Mouse (Mus musculus) CH12.LX (cell line): ENCODE results near the gene Gbgt1. TPM values are rescaled to one million over a fixed set of nuclear protein-coding genes. Genes with fewer than 3 reads are reported as not detected.

ENCODE experiments used
- DNase-seq: peaks from one replicate; pipeline ENCODE4 v3.0.0-alpha.2; 2013; ENCODE audit errors: extremely low read depth
- H3K27ac ChIP-seq: 2 replicates; pipeline ENCODE4 v1.5.1; 2012; ENCODE audit warnings: low read depth, mild to moderate bottlenecking, control low read depth, moderate library complexity; ENCODE audit not compliant: insufficient read depth
- H3K27me3 ChIP-seq: replicated peaks from 2 replicates; pipeline ENCODE3; 2012; ENCODE audit warnings: inconsistent platforms
- H3K36me3 ChIP-seq, 2 experiments: replicated peaks in 1 of 2; 2 replicates each; pipeline versions ENCODE3 to v1.6.1; 2012; ENCODE audit warnings: inconsistent platforms in 1 of 2, low read length in 1 of 2, mild to moderate bottlenecking in 1 of 2, mixed read lengths in 1 of 2, moderate library complexity in 1 of 2; ENCODE audit not compliant: control insufficient read depth in 1 of 2, insufficient read depth in 1 of 2
- H3K4me1 ChIP-seq, 2 experiments: 2 replicates each; pipeline ENCODE4 v1.6.1; 2012; ENCODE audit warnings: inconsistent platforms in 1 of 2, moderate library complexity in 1 of 2; ENCODE audit not compliant: insufficient read depth in 2 of 2, control insufficient read depth in 1 of 2
- H3K4me2 ChIP-seq: 2 replicates; pipeline ENCODE4 v1.6.1; 2012; ENCODE audit warnings: low read depth, mild to moderate bottlenecking, control low read depth; ENCODE audit not compliant: poor library complexity, insufficient read depth, severe bottlenecking
- H3K4me3 ChIP-seq, 3 experiments: fragments of 150-350 bp in 1 of 3; sonication (generic) in 1 of 3; replicated peaks in 1 of 3; 2 replicates each; pipeline versions ENCODE3 to v1.5.1; 2011 to 2012; ENCODE audit warnings: low read depth in 2 of 3, low read length in 2 of 3, mild to moderate bottlenecking in 2 of 3, moderate library complexity in 2 of 3, control low read depth in 1 of 3, improper control_type of control experiment in 1 of 3, inconsistent platforms in 1 of 3, mixed read lengths in 1 of 3; ENCODE audit not compliant: poor library complexity in 1 of 3
- H3K79me2 ChIP-seq: replicated peaks from 2 replicates; pipeline ENCODE4 v1.6.1; 2012; ENCODE audit warnings: mild to moderate bottlenecking, moderate library complexity; ENCODE audit not compliant: control insufficient read depth, poor library complexity, insufficient read depth, severe bottlenecking; ENCODE audit errors: extremely low read depth
- H3K9ac ChIP-seq: 2 replicates; pipeline ENCODE4 v1.6.1; 2012; ENCODE audit warnings: low read depth, mild to moderate bottlenecking, control low read depth, moderate library complexity; ENCODE audit not compliant: insufficient read depth
- H3K9me3 ChIP-seq: replicated peaks from 2 replicates; pipeline ENCODE3; 2012; ENCODE audit warnings: low read length, inconsistent platforms, mixed read lengths
- CHD1 ChIP-seq: IDR thresholded peaks from 2 replicates; pipeline ENCODE4 v1.6.1; 2012; ENCODE audit warnings: low read depth, low read length, improper control_type of control experiment, inconsistent platforms
- E2F4 ChIP-seq: IDR thresholded peaks from 2 replicates; pipeline ENCODE4 v1.6.1; 2011; ENCODE audit warnings: low read depth, low read length, improper control_type of control experiment; ENCODE audit not compliant: insufficient replicate concordance
- ELF1 ChIP-seq: IDR thresholded peaks from 2 replicates; pipeline ENCODE4 v1.6.1; 2014; ENCODE audit warnings: low read depth, mild to moderate bottlenecking, inconsistent platforms, low read length, improper control_type of control experiment
- GABPA ChIP-seq: IDR thresholded peaks from 2 replicates; pipeline ENCODE4 v1.6.1; 2012; ENCODE audit warnings: low read depth, low read length, improper control_type of control experiment, inconsistent platforms; ENCODE audit not compliant: insufficient replicate concordance
- JUN ChIP-seq: IDR thresholded peaks from 2 replicates; pipeline ENCODE4 v1.6.1; 2011; ENCODE audit warnings: low read depth, mild to moderate bottlenecking, low read length, improper control_type of control experiment, moderate library complexity; ENCODE audit not compliant: insufficient read depth
- JUND ChIP-seq: conservative IDR thresholded peaks from 2 replicates; pipeline ENCODE4 v1.6.1; 2011; ENCODE audit warnings: low read depth, low read length, improper control_type of control experiment
- MAX ChIP-seq: IDR thresholded peaks from 2 replicates; pipeline ENCODE4 v1.6.1; 2011; ENCODE audit warnings: low read length, improper control_type of control experiment
- MAZ ChIP-seq: IDR thresholded peaks from 2 replicates; pipeline ENCODE4 v1.6.1; 2012; ENCODE audit warnings: low read depth, mild to moderate bottlenecking, inconsistent platforms, low read length, improper control_type of control experiment, moderate library complexity
- MEF2A ChIP-seq: IDR thresholded peaks from 2 replicates; pipeline ENCODE4 v1.6.1; 2014; ENCODE audit warnings: low read depth, mild to moderate bottlenecking, inconsistent platforms, low read length, improper control_type of control experiment, borderline replicate concordance
- MYC ChIP-seq: IDR thresholded peaks from 2 replicates; pipeline ENCODE4 v1.6.1; 2011; ENCODE audit warnings: low read depth, mild to moderate bottlenecking, improper control_type of control experiment, low read length
- NRF1 ChIP-seq: IDR thresholded peaks from 2 replicates; pipeline ENCODE4 v1.6.1; 2014; ENCODE audit warnings: low read depth, mild to moderate bottlenecking, inconsistent platforms, low read length, improper control_type of control experiment, moderate library complexity
- POLR2A ChIP-seq: IDR thresholded peaks from 2 replicates; pipeline ENCODE4 v1.6.1; 2011; ENCODE audit warnings: low read depth, mild to moderate bottlenecking, improper control_type of control experiment, low read length
- RAD21 ChIP-seq: IDR thresholded peaks from 2 replicates; pipeline ENCODE4 v1.6.1; 2011; ENCODE audit warnings: low read depth, mild to moderate bottlenecking, low read length, improper control_type of control experiment, moderate library complexity
- RCOR1 ChIP-seq: conservative IDR thresholded peaks from 2 replicates; pipeline ENCODE4 v1.6.1; 2012; ENCODE audit warnings: low read depth, mild to moderate bottlenecking, inconsistent platforms, low read length, improper control_type of control experiment
- SIN3A ChIP-seq: IDR thresholded peaks from 2 replicates; pipeline ENCODE4 v1.6.1; 2012; ENCODE audit warnings: low read length, improper control_type of control experiment, inconsistent platforms
- TBP ChIP-seq: conservative IDR thresholded peaks from 2 replicates; pipeline ENCODE4 v1.6.1; 2011; ENCODE audit warnings: low read depth, low read length, improper control_type of control experiment
- TCF12 ChIP-seq: IDR thresholded peaks from 2 replicates; pipeline ENCODE4 v1.6.1; 2014; ENCODE audit warnings: low read depth, mild to moderate bottlenecking, inconsistent platforms, low read length, improper control_type of control experiment
- UBTF ChIP-seq: IDR thresholded peaks from 2 replicates; pipeline ENCODE4 v1.6.1; 2012; ENCODE audit warnings: low read depth, mild to moderate bottlenecking, inconsistent platforms, low read length, improper control_type of control experiment, moderate library complexity
- ZC3H11A ChIP-seq: IDR thresholded peaks from 2 replicates; pipeline ENCODE4 v1.6.1; 2012; ENCODE audit warnings: low read depth, mild to moderate bottlenecking, inconsistent platforms, low read length, improper control_type of control experiment
- ZKSCAN1 ChIP-seq: IDR thresholded peaks from 2 replicates; pipeline ENCODE4 v1.6.1; 2012; ENCODE audit warnings: low read depth, inconsistent platforms, low read length, improper control_type of control experiment, borderline replicate concordance
- ZNF384 ChIP-seq: IDR thresholded peaks from 2 replicates; pipeline ENCODE4 v1.6.1; 2012; ENCODE audit warnings: low read depth, low read length, improper control_type of control experiment, inconsistent platforms
- dilution Hi-C: fragments of 300-500 bp; cut with MboI; formaldehyde crosslinking; loops from 2 replicates; pipeline ENCODE4 v1.14.3; 2020; ENCODE audit warnings: low sequenced_read_pairs; ENCODE audit not compliant: extremely low pct_unique_long_range_greater_than_20kb, extremely low pct_ligation_motif_present
- in situ Hi-C: fragments of 300-500 bp; cut with MboI; formaldehyde crosslinking; loops from 3 replicates; pipeline ENCODE4 v1.14.3; 2019; ENCODE audit warnings: low sequenced_read_pairs, low pct_ligation_motif_present, low pct_unique_long_range_greater_than_20kb, mixed read lengths
- polyA plus RNA-seq: library from polyadenylated mRNA; unstranded; fragments of >175 nt; gene quantifications from 2 replicates; pipeline ENCODE4 v1.2.1, GENCODE M21; 2012; ENCODE audit warnings: low read depth; ENCODE audit not compliant: insufficient read length
- total RNA-seq, 2 experiments: library from RNA; depleted of rRNA; stranded (reverse); fragments of 300-350 nt in 1 of 2; fragments of >200 nt in 1 of 2; gene quantifications; 2 replicates each; pipeline ENCODE4 v1.2.3; 2012 to 2014

Gbgt1 gene
- total and polyA plus RNA-seq, 3 experiments = not detected

DNA sequence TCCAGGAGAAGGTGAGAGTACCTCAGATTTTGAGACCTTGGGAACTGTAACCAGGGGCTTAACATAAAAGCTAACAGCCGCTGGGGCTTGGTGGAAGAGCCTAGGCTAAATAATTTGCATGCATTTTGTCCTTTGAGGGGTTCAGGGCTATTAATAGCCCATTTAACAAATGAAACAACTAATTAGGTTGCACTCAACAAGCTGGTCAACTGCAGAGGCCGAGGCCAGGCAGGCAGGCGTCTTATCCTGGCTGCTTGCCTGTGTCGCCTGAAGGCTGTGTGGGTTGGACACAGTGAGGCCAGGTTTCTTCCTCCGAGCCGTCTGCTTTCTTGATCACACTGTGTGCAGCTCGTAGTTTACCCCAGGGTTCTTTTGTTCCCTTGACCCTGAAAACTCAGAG is 39.0 kb downstream of the Gbgt1 start:
- Histone ChIP-seq H3K4me1 (peaks cover 60 to 89% of the 10 kb centered on the region in 2 experiments), H3K4me2 (no peak overlapping the region), H3K4me3 (no peak overlapping the region), H3K27me3 (peaks cover 4% of the 10 kb centered on the region), H3K9me3 (no peaks in the 10 kb centered on the region), H3K79me2 (no peaks in the 10 kb centered on the region), H3K27ac (no peak overlapping the region), H3K9ac (no peak overlapping the region), H3K36me3 (no peaks in the 10 kb centered on the region)
- dilution Hi-C loops = no loop called here
- DNase-seq = no peak
- TF ChIP-seq RAD21 = no peak
- TF ChIP-seq NRF1 = no peak
- no peak for TF ChIP-seq MAX
- in situ Hi-C loops = no loop called here

DNA sequence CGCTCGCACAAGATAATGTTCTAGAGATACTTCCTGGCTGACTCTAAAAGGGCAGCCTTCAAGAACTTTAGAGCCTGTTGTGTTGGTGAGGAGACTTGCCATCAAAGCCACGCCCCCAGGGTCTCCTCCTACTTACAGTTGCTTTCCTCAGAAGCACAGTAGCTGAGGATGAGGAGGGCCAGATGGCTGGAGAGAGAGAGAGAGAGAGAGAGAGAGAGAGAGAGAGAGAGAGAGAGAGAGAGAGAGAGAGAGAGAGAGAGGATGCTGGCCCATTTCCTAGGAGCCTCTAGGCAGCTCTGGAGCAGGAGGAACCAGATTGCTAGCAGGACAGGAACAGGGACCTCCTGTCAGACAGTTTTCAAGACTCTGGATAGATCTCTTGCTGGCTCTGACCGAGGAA is 39.5 kb downstream of the Gbgt1 start:
- peaks cover 63 to 89% of the 10 kb centered on the region in 2 experiments for H3K4me1 ChIP-seq
- dilution Hi-C loops (no loop called here), in situ Hi-C loops (no loop called here)
- H3K9me3 ChIP-seq = no peaks in the 10 kb centered on the region
- H3K79me2 ChIP-seq = no peaks in the 10 kb centered on the region
- H3K9ac ChIP-seq = no peak overlapping the region
- TF ChIP-seq MYC = no peak
- H3K36me3 ChIP-seq = no peaks in the 10 kb centered on the region
- peaks cover 4% of the 10 kb centered on the region for H3K27me3 ChIP-seq
- H3K27ac ChIP-seq = no peak overlapping the region
- no peak overlapping the region for H3K4me3 ChIP-seq
- no peak for DNase-seq
- H3K4me2 ChIP-seq = no peak overlapping the region

DNA sequence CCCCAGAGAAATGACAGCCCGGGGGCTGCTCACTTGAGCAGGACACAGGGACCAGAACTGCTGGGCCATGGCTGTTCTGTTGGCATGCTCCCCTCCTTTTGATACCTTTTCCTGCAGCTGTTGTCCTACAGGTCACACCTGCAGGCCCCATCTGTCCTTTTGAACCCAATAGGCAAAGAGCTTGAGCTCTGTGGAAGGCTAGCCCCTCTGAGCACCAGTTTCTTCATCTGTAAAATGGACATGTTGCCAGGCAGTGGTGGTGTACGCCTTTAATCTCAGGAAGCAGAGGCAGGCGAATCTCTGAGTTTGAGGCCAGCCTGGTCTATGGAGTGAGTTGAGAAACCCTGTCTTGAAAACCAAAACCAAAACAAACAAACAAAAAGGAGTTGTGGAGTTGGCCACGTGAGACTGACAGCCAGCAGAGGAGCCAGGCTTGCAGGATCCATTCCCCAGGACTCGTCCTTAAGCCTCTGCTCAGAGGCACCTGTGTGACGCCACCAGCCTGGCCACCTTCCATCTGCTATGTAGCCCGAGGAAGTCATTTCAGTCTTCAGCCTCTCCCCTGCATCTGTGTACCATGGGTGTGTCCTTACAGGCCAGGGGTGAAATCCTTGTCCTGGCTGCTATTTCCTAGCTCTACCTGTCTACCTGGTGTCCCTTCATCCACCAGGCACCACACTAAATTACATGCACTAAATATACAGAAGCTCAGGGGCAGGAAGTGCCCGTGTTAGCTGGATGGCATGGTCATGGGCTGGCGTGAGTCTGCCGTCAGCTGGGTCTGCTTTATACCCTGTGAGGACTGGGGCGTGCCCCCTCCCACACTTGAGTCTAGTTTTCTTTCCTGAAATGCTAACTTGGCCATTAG is 40.3 kb downstream of the Gbgt1 start:
- dilution Hi-C loops = no loop called here
- peaks cover under 1 to 6% of the 10 kb centered on the region in 2 experiments for H3K36me3 ChIP-seq
- no peak for TF ChIP-seq SIN3A
- no peak for TF ChIP-seq MAZ
- no peak for TF ChIP-seq TCF12
- no peak for TF ChIP-seq E2F4
- TF ChIP-seq CHD1 = no peak
- TF ChIP-seq ZNF384 = no peak
- no peak for TF ChIP-seq ZC3H11A
- no peak for TF ChIP-seq TBP
- TF ChIP-seq RCOR1 = no peak
- no peak for TF ChIP-seq JUN
- TF ChIP-seq UBTF = no peak
- TF ChIP-seq RAD21 = no peak
- TF ChIP-seq MEF2A = no peak
- no peak for TF ChIP-seq JUND
- no peak for TF ChIP-seq ELF1
- no peak for TF ChIP-seq POLR2A
- TF ChIP-seq GABPA = no peak
- no peak for TF ChIP-seq ZKSCAN1
- TF ChIP-seq, all 38 proteins: peak for 0
- Histone ChIP-seq H3K4me2 (no peak overlapping the region), H3K9ac (no peak overlapping the region), H3K4me1 (peaks cover 66 to 92% of the 10 kb centered on the region in 2 experiments), H3K27me3 (peaks cover 4% of the 10 kb centered on the region), H3K79me2 (no peaks in the 10 kb centered on the region), H3K9me3 (no peaks in the 10 kb centered on the region), H3K4me3 (no peak overlapping the region), H3K27ac (no peak overlapping the region)
- in situ Hi-C loops = no loop called here
- no peak for DNase-seq
